Mouse (Mus musculus) CH12.LX (cell line): ENCODE measurements around the gene Rasgrp3. TPM values are rescaled to one million over a fixed set of nuclear protein-coding genes. Genes with fewer than 3 reads are reported as not detected.

Experiments used
- DNase-seq: peaks from one replicate; pipeline ENCODE4 v3.0.0-alpha.2; 2013; ENCODE audit errors: extremely low read depth
- H3K27ac ChIP-seq: 2 replicates; pipeline ENCODE4 v1.5.1; 2012; ENCODE audit warnings: low read depth, mild to moderate bottlenecking, control low read depth, moderate library complexity; ENCODE audit not compliant: insufficient read depth
- H3K27me3 ChIP-seq: replicated peaks from 2 replicates; pipeline ENCODE3; 2012; ENCODE audit warnings: inconsistent platforms
- H3K36me3 ChIP-seq, 2 experiments: replicated peaks in 1 of 2; 2 replicates each; pipeline versions ENCODE3 to v1.6.1; 2012; ENCODE audit warnings: inconsistent platforms in 1 of 2, low read length in 1 of 2, mild to moderate bottlenecking in 1 of 2, mixed read lengths in 1 of 2, moderate library complexity in 1 of 2; ENCODE audit not compliant: control insufficient read depth in 1 of 2, insufficient read depth in 1 of 2
- H3K4me1 ChIP-seq, 2 experiments: 2 replicates each; pipeline ENCODE4 v1.6.1; 2012; ENCODE audit warnings: inconsistent platforms in 1 of 2, moderate library complexity in 1 of 2; ENCODE audit not compliant: insufficient read depth in 2 of 2, control insufficient read depth in 1 of 2
- H3K4me2 ChIP-seq: 2 replicates; pipeline ENCODE4 v1.6.1; 2012; ENCODE audit warnings: low read depth, mild to moderate bottlenecking, control low read depth; ENCODE audit not compliant: poor library complexity, insufficient read depth, severe bottlenecking
- H3K4me3 ChIP-seq, 3 experiments: fragments of 150-350 bp in 1 of 3; sonication (generic) in 1 of 3; replicated peaks in 1 of 3; 2 replicates each; pipeline versions ENCODE3 to v1.5.1; 2011 to 2012; ENCODE audit warnings: low read depth in 2 of 3, low read length in 2 of 3, mild to moderate bottlenecking in 2 of 3, moderate library complexity in 2 of 3, control low read depth in 1 of 3, improper control_type of control experiment in 1 of 3, inconsistent platforms in 1 of 3, mixed read lengths in 1 of 3; ENCODE audit not compliant: poor library complexity in 1 of 3
- H3K79me2 ChIP-seq: replicated peaks from 2 replicates; pipeline ENCODE4 v1.6.1; 2012; ENCODE audit warnings: mild to moderate bottlenecking, moderate library complexity; ENCODE audit not compliant: control insufficient read depth, poor library complexity, insufficient read depth, severe bottlenecking; ENCODE audit errors: extremely low read depth
- H3K9ac ChIP-seq: 2 replicates; pipeline ENCODE4 v1.6.1; 2012; ENCODE audit warnings: low read depth, mild to moderate bottlenecking, control low read depth, moderate library complexity; ENCODE audit not compliant: insufficient read depth
- H3K9me3 ChIP-seq: replicated peaks from 2 replicates; pipeline ENCODE3; 2012; ENCODE audit warnings: low read length, inconsistent platforms, mixed read lengths
- BHLHE40 ChIP-seq: IDR thresholded peaks from 2 replicates; pipeline ENCODE4 v1.6.1; 2011; ENCODE audit warnings: mild to moderate bottlenecking, low read depth, low read length, improper control_type of control experiment
- E2F4 ChIP-seq: IDR thresholded peaks from 2 replicates; pipeline ENCODE4 v1.6.1; 2011; ENCODE audit warnings: low read depth, low read length, improper control_type of control experiment; ENCODE audit not compliant: insufficient replicate concordance
- ELF1 ChIP-seq: IDR thresholded peaks from 2 replicates; pipeline ENCODE4 v1.6.1; 2014; ENCODE audit warnings: low read depth, mild to moderate bottlenecking, inconsistent platforms, low read length, improper control_type of control experiment
- EP300 ChIP-seq: IDR thresholded peaks from 2 replicates; pipeline ENCODE4 v1.6.1; 2011; ENCODE audit warnings: low read length, improper control_type of control experiment
- ETS1 ChIP-seq: conservative IDR thresholded peaks from 2 replicates; pipeline ENCODE4 v1.6.1; 2012; ENCODE audit warnings: low read depth, mild to moderate bottlenecking, inconsistent platforms, low read length, improper control_type of control experiment, moderate library complexity
- IRF4 ChIP-seq: IDR thresholded peaks from 2 replicates; pipeline ENCODE4 v1.6.1; 2014; ENCODE audit warnings: low read depth, mild to moderate bottlenecking, inconsistent platforms, low read length, improper control_type of control experiment
- JUN ChIP-seq: IDR thresholded peaks from 2 replicates; pipeline ENCODE4 v1.6.1; 2011; ENCODE audit warnings: low read depth, mild to moderate bottlenecking, low read length, improper control_type of control experiment, moderate library complexity; ENCODE audit not compliant: insufficient read depth
- JUND ChIP-seq: conservative IDR thresholded peaks from 2 replicates; pipeline ENCODE4 v1.6.1; 2011; ENCODE audit warnings: low read depth, low read length, improper control_type of control experiment
- KAT2A ChIP-seq: IDR thresholded peaks from 2 replicates; pipeline ENCODE4 v1.6.1; 2012; ENCODE audit warnings: low read length, improper control_type of control experiment, inconsistent platforms; ENCODE audit not compliant: insufficient replicate concordance
- MAZ ChIP-seq: IDR thresholded peaks from 2 replicates; pipeline ENCODE4 v1.6.1; 2012; ENCODE audit warnings: low read depth, mild to moderate bottlenecking, inconsistent platforms, low read length, improper control_type of control experiment, moderate library complexity
- MEF2A ChIP-seq: IDR thresholded peaks from 2 replicates; pipeline ENCODE4 v1.6.1; 2014; ENCODE audit warnings: low read depth, mild to moderate bottlenecking, inconsistent platforms, low read length, improper control_type of control experiment, borderline replicate concordance
- MXI1 ChIP-seq: IDR thresholded peaks from 2 replicates; pipeline ENCODE4 v1.6.1; 2011; ENCODE audit warnings: mild to moderate bottlenecking, low read depth, low read length, improper control_type of control experiment
- MYC ChIP-seq: IDR thresholded peaks from 2 replicates; pipeline ENCODE4 v1.6.1; 2011; ENCODE audit warnings: low read depth, mild to moderate bottlenecking, improper control_type of control experiment, low read length
- NELFE ChIP-seq: IDR thresholded peaks from 2 replicates; pipeline ENCODE4 v1.6.1; 2011; ENCODE audit warnings: low read depth, low read length, improper control_type of control experiment
- NRF1 ChIP-seq: IDR thresholded peaks from 2 replicates; pipeline ENCODE4 v1.6.1; 2014; ENCODE audit warnings: low read depth, mild to moderate bottlenecking, inconsistent platforms, low read length, improper control_type of control experiment, moderate library complexity
- PAX5 ChIP-seq: IDR thresholded peaks from 2 replicates; pipeline ENCODE4 v1.6.1; 2012; ENCODE audit warnings: low read length, inconsistent platforms, mixed read lengths
- RAD21 ChIP-seq: IDR thresholded peaks from 2 replicates; pipeline ENCODE4 v1.6.1; 2011; ENCODE audit warnings: low read depth, mild to moderate bottlenecking, low read length, improper control_type of control experiment, moderate library complexity
- RCOR1 ChIP-seq: conservative IDR thresholded peaks from 2 replicates; pipeline ENCODE4 v1.6.1; 2012; ENCODE audit warnings: low read depth, mild to moderate bottlenecking, inconsistent platforms, low read length, improper control_type of control experiment
- TCF12 ChIP-seq: IDR thresholded peaks from 2 replicates; pipeline ENCODE4 v1.6.1; 2014; ENCODE audit warnings: low read depth, mild to moderate bottlenecking, inconsistent platforms, low read length, improper control_type of control experiment
- UBTF ChIP-seq: IDR thresholded peaks from 2 replicates; pipeline ENCODE4 v1.6.1; 2012; ENCODE audit warnings: low read depth, mild to moderate bottlenecking, inconsistent platforms, low read length, improper control_type of control experiment, moderate library complexity
- ZC3H11A ChIP-seq: IDR thresholded peaks from 2 replicates; pipeline ENCODE4 v1.6.1; 2012; ENCODE audit warnings: low read depth, mild to moderate bottlenecking, inconsistent platforms, low read length, improper control_type of control experiment
- dilution Hi-C: fragments of 300-500 bp; cut with MboI; formaldehyde crosslinking; loops from 2 replicates; pipeline ENCODE4 v1.14.3; 2020; ENCODE audit warnings: low sequenced_read_pairs; ENCODE audit not compliant: extremely low pct_unique_long_range_greater_than_20kb, extremely low pct_ligation_motif_present
- in situ Hi-C: fragments of 300-500 bp; cut with MboI; formaldehyde crosslinking; loops from 3 replicates; pipeline ENCODE4 v1.14.3; 2019; ENCODE audit warnings: low sequenced_read_pairs, low pct_ligation_motif_present, low pct_unique_long_range_greater_than_20kb, mixed read lengths
- polyA plus RNA-seq: library from polyadenylated mRNA; unstranded; fragments of >175 nt; gene quantifications from 2 replicates; pipeline ENCODE4 v1.2.1, GENCODE M21; 2012; ENCODE audit warnings: low read depth; ENCODE audit not compliant: insufficient read length
- total RNA-seq, 2 experiments: library from RNA; depleted of rRNA; stranded (reverse); fragments of 300-350 nt in 1 of 2; fragments of >200 nt in 1 of 2; gene quantifications; 2 replicates each; pipeline ENCODE4 v1.2.3; 2012 to 2014

The Rasgrp3 gene
- total and polyA plus RNA-seq, 3 experiments, result 79.6 to 164 (median 161) TPM

DNA sequence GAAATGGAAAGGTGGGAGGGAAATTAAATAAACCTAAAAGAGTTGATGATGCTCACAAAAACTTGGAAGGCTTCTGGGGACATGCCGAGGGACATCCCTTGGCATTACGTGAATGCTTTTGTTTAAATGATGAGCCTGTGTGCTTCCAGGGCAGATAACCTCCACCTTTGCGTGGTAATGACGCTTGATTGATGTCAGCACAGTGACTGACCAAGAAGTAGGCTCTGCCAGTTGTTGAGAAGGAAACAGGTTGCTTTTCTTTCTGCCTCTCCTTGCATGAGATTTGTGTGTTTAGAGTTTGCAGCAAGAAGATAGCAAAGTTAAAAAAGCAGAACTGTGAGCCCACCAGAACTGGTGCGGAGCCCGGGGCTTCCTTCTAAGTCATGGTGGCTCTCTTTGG lies 1.1 kb downstream of the Rasgrp3 start (continued):
- TF ChIP-seq E2F4, result 0 out of 2 replicates have a peak, but pooled peaks have one; percentile 11
- no peak for TF ChIP-seq EP300
- 0 out of 2 replicates have a peak, but pooled peaks have one; percentile 7 for TF ChIP-seq TCF12
- peak; percentile 31; the same call in 1 of the 2 replicates for TF ChIP-seq NELFE
- TF ChIP-seq ETS1, result peak; percentile 27; the same call in 1 of the 2 replicates
- no peak for TF ChIP-seq RAD21

DNA sequence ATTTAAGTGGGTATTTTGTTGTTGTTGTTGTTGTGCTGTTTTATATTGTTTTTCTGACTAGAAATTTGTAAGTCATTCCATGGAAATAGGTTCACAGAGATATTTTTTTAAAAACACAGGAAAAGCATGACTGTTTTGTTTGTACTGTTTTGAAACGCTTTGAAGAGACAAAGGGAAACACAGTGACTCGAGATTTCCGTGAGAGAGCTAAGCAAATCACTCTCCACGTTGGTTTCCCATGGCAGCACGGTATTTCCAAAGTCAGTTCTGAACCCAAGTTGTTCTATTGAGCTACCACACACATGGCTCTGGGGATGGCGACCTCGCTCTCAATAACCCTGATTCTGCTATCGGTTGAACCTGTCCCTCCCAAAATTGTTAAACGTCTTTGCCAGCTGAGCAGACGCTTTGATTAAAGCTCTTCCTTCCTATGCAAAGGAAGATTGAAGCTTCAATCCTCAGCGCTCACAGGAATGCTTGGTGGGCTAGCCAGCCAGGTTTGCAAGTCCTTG lies 1.6 kb downstream of the Rasgrp3 start:
- in situ Hi-C loops, result no loop called here
- Histone ChIP-seq H3K27me3 (no peaks in the 10 kb centered on the region), H3K4me2 (peak overlapping the region; percentile 98), H3K4me1 (peaks cover 16 to 51% of the 10 kb centered on the region in 2 experiments), H3K79me2 (peaks cover 8% of the 10 kb centered on the region), H3K9ac (peak overlapping the region; percentile 55), H3K4me3 (peak overlapping the region in 2 of 3 experiments; percentile 15 to 53), H3K27ac (peak overlapping the region; percentile 92; the same call in 1 of the 2 replicates), H3K36me3 (no peaks in the 10 kb centered on the region), H3K9me3 (peaks cover 2% of the 10 kb centered on the region)
- DNase-seq, result peak; percentile 52
- TF ChIP-seq TCF12, result 0 out of 2 replicates have a peak, but pooled peaks have one; percentile 19
- peak; percentile 53 for TF ChIP-seq IRF4
- no peak; the same call in 1 of the 2 replicates for TF ChIP-seq MEF2A
- TF ChIP-seq EP300, result peak; percentile 71
- TF ChIP-seq MAZ, result no peak
- TF ChIP-seq MXI1, result peak; percentile 50; the same call in 1 of the 2 replicates
- TF ChIP-seq JUND, result peak; percentile 79
- TF ChIP-seq KAT2A, result no peak
- no peak for TF ChIP-seq ELF1
- no peak for TF ChIP-seq RCOR1
- no peak for TF ChIP-seq ZC3H11A
- TF ChIP-seq NRF1, result no peak
- no peak for TF ChIP-seq PAX5
- peak; percentile 55; the same call in 1 of the 2 replicates for TF ChIP-seq MYC
- TF ChIP-seq BHLHE40, result peak; percentile 66
- TF ChIP-seq ETS1, result peak; percentile 65; the same call in 1 of the 2 replicates
- TF ChIP-seq JUN, result peak; percentile 65
- TF ChIP-seq UBTF, result no peak
- dilution Hi-C loops, result no loop called here
